Mouse (Mus musculus) spleen, adult 18-20 months (tissue): ENCODE measurements around the gene Sik2.
A peak's percentile ranks its signal among the peaks of the same experiment; 100 is the strongest.

Experiments used
- DNase-seq, 2 experiments: peaks; one replicate each; pipeline ENCODE4 v3.0.0; 2022; ENCODE audit warnings: mixed read lengths in 2 of 2

Sik2 gene

DNA sequence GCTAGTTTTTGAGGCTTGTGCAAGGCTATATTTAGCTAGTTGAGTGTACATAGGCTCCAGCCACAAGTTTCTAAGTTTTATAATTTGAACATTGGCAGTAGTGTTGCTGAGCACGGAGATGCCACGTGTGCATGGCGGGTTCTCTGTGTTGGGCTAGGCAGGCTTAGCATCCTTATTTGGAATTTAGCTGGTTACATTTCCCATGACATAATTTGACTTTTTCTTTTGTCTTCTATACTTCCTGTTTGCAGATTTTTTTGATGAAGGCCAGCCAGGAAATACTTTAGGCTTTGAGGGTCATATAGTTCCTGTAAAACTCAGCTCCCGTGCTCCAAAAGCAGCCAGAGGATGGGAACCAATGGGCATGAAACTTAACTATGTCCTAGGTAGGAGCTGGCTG, 145.0 kb downstream of the Sik2 start:
- no peak for DNase-seq

DNA sequence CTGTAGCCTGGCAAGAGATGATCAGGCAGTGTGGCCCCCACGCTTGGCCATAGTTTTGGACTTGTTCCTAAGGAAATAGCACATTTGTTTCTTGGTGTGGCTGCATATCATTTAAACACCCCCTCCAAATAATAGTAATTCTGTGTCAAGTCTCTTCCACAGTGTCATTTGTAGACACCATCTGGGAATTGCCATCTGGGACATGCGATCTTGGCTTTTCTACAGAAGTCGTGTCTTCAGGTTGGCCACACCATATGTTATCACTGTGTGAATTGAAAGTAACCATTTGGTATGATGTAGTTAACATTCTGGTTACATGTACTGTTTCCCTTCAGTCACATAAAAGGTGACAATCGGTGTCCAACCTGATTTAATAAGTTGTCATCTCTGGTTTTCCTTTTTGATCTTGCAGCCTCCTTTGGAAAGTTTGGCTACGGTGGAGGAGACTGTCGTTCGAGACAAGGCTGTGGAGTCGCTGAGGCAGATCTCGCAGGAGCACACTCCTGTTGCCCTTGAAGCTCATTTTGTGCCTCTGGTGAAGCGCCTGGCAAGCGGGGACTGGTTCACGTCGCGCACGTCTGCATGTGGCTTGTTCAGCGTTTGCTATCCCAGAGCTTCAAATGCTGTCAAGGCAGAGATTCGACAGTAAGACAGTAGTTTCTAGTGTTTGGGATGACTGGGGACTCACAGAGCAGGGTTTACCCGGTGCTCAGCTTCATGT, 147.6 kb downstream of the Sik2 start:
- no peak for DNase-seq

DNA sequence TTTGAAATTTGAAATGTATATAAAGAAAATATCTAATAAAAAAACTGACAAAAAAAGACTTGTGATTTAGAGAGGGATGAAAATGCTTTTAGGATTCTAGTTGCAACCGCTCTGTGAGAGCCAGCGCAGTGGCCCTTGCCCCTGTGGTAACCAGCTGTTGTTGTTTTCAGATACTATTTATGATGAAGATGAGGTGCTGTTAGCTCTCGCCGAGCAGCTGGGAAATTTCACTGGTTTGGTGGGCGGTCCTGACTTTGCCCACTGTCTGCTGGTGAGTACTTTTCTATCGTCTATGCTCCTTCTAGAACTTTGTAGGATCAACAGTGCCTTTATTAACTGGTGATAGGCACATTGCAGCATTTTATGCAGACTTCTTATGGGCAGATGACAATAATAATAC, 150.2 kb downstream of the Sik2 start:
- DNase-seq, result no peak

DNA sequence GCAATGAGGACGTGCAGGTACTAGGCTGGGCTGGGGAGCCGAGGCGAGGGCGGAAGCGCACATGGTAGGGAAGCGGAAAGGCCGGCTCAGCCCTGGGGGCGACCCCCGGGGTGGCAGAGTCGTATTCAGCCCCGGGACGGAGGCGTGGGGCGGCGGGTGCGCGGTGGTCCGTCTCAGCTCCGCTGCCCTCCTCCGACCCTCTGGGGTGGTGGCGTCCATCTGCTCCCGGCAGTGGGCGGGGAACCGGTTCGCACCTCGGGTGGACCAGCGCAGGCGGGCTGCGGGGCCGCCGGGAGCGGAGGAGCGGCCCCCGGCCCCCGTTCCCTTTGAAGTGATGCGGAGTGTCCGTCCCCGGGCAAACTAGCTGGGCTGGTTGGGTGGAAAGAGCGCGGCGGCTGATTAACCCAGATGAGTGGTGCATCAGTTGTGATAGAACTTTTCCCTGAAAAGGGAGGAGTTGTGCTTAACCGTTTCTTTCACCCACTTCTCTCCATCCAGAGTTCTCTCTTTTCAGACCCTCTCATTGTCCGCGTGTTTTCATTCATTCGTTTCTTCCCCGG, 151.7 kb downstream of the Sik2 start:
- no peak for DNase-seq

DNA sequence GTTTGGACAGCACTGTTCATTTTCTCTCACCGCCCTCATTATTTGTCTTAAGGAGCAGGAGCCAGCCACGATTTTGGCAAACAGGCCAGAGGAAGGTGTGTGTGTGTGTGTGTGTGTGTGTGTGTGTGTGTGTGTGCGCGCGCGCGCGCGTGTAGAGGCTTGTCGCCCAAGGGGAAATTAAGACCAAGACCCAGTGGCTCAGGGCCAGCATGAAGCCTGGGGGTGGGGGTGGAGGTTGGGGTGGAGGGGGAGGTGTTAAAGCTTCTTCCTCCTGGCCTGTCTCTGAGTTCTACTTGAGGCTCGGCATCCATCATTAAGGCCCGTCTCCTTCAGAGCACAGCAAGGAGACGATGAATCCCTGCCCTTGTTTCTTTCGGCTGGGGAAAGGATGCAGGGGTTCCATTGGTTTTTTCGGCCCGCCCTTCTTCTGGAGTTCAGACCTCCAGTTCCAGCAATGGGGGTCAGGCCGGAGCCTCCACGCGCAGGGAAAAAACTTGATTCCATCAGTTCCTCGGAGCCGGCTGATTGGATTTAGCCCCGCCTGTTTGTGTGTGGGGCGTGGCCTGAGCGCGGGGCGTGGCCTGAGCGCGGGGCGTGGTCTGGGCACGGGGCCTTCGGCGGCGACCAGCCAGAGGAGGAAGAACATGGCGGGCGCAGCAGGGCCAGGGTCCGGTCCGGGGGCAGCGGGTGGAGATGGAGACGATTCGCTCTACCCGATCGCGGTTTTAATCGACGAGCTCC, 152.4 kb downstream of the Sik2 start:
- DNase-seq, result peak; percentile 87 to 98

DNA sequence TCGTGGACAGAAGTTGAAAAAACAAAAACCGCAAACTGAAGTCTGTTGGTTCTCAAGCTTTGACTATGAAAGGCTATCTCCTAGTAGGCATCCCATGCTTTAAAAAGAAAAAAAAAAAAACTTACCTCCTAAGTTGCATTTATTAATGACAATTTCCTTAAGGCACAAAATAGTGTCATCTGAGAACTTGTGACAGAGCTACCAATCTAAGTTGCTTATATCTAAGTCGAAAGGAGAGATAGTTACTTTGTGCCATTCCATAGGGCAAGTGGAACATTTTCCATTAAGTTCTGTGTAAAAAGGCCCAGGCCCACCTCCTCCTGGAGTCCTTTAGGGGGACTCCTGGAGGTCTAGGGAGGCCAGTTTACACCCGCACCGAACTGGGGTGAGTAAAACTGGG, 153.1 kb downstream of the Sik2 start:
- no peak for DNase-seq

DNA sequence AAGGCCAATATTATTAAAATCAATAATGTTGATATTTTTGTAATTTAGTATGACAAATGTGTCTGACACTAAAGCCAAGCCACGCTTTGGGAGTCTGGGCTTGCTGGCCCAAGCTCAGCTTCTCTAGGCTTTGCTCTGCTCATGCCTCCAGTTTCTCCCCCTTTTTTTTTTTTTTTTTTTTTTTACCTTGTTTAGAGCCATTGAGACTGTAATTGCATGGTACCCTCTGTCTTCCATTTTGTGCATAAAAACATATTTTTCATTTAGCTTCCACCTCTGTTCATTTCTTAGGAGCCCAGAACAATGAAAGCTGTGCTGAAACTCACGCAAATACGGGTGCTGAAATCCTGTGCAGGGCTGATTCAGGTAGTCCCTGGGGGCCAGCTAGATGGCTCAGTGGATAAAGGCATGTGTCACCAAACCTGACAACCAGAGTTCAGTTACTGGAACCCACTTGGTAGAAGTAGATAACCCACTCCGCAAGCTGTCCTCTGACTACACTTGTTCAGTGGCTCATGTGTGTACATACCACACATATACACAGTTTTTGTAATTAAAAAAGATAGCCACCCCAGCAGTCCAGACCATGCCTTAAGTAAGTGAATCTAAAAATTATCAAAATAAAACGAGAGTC, 153.6 kb downstream of the Sik2 start:
- no peak for DNase-seq

DNA sequence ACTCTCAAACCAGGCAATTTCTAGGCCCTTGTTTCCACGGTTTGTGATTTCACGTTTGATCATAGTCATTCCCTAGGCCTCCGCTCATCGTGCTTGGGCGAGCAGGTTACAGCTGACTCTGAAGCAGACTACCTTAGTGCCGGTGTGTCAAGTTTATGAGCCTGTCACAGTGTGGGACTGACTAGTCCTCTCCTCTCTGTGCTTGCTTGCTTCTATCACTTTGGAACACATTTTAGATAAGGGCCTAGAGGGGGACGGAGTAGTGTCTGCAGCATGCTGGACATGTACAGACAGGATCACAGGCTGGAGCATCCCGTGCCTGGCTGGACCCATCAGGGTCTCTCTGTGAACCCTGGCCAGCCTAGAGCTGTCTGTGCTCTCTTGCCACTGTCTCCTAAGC, 154.5 kb downstream of the Sik2 start:
- DNase-seq, result no peak

DNA sequence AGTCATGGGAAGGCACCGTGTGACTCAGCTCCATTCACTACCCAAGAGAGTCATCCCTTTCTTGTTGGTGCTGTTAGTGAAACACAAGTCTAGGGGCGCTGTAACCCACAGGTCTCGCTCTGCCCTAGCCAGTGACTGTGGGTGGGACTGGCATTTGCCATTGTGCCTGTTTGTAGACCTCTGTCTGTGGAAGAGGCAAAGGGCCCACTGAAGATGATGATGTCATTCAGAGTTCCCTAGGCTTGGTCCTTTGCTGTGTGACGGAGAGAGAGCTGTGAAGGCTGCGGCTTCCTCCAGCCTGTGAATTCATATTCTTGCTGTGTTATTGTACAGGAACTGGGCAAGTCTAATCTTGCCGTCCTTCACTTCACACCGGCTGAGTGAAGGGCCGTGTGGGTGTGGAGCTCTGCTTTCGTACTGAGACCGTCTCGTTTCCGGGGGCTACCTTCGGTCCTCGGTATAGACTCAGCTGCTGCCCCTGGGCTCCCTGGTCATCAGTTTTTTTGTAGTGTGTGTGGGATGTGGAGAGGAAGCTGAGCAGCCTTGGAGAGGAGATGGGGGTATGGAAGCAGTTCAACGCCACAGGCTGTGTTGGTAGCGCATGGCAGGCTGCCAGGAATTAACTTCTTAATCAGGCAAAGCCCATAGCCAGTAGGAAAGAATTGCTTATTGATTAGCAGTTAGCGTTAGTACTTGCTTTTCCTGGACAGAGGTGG, 156.1 kb downstream of the Sik2 start:
- DNase-seq, result no peak

DNA sequence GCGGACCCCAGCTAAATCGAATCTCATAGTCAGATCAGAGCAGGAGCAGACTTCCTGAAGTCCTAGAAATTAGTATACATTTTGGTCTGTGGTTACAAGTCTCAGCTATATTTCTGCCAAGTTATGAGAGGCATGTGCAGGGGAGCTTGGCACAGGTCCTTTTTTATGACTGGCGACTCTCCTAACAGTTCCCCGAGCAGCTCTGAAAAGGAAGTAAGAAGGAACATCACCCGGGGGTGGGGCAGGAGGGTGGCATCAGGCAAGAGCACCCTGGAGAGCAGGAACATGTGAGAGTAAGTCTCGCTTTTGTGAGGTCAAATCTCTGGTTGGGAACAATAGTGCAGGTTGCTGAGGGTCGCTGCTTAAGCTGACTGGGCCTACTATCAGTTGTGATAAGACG, 158.2 kb downstream of the Sik2 start:
- no peak for DNase-seq

DNA sequence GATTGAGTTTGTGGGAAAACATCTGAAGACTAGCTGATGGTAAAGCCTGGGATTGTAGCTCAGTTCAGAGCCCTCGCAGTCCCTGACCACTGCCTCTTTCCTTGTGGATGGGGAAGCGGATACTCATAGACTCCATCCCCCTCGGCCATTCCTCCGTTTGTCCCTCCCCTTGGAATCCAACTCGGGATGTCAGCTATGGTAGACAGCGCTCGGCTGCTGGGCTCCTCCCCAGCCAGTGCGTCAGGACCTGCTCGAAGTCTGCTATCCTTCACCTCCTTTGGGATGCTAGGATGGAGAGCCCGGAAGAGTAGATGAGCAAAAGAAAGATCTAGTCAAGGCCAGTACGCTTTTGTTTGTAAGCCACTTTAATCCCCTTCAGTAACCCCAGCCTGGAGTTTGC, 158.6 kb downstream of the Sik2 start:
- DNase-seq, result no peak

DNA sequence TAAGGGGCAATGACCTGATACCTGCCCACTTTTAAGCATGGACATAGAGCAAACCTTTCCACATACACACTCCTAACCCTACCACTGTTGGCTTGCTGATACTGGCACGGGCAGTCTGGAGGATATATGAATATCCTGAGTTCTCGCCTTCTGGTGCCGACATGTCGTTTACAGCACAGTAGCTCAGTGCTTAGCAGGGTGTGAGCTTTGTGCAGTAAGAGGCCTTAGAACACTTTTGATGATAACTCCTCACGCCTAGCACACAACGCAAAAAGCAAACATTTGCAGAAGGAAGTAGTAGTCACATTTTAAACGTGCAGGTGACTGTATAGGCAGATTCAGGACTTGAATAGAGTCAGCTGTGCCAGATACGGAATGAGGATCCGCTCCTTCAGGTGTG, 159.1 kb downstream of the Sik2 start:
- no peak for DNase-seq

DNA sequence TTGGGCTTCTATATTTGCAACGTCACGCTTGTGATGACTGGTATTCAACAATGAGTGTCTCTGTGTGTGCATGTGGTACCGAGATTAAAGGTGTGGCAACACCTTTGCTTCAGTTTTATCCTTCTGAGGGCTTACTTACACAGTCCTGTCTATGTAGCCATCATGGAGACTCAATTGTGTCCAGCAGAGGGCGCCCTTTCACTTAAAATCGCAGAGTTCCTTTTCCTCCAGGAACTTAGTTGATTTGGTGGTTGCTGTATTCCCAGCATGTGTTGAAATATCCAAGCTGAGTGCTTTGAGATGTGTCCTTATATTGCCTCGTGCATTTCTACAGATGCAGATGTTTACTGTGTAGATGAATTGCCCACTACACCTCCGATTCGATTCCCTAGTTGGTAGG, 159.6 kb downstream of the Sik2 start:
- DNase-seq, result peak; percentile 56 to 84

DNA sequence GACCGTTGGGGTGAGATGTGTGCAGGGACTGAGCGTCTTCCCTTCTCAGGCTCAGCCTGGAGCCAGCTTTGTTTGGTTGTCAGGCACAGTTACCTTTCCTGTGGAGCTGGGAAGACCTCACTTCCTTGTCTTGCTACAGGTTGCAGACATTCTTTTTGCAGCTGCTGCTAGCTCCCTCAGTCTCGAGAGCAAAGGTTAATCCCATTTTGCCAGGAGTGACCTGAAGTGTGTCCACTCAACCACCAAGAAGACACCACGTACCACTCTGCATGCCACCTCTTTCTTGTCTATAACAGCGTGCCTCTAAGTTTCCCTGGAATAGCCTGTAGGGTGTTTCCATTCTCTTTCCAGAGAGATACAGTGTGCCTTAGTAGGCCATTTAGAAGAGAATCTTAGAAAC, 160.1 kb downstream of the Sik2 start:
- DNase-seq, result no peak

DNA sequence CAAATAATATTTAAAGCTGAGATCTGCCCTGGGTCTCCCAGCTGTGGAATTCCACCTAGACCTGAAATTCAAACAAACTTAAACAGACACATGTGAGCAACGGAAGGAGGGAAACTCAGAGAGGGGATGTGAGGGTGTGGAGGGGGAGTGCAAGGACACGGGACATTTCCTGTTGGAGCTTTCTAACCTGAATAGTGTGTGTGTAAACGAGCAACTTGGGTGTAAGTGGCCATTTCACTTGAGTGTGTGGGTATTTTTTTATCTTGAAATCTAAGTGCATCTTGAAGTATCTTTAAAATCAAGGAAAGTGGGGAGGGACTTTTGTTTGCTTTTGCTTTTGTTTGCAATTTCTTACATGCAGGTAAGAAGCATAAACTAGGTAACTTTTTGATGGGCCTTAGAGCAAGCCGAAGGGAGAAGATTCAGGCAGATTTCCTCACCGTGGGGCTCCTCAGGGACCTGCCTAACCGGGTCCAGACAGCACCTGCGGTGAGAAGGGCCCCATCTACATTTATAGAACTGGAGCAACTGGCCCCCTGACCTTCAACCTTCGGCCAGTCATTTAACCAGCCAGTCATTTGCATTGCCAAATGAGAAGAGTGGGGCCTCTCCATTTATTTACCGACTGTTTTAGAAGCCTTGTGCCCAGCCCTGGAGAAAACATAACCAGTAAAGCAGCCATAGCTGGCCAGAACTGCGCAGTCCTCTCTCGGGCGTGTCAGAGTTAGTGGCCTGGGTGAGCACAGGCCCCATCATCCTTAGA, 161.1 kb downstream of the Sik2 start:
- DNase-seq, result no peak

DNA sequence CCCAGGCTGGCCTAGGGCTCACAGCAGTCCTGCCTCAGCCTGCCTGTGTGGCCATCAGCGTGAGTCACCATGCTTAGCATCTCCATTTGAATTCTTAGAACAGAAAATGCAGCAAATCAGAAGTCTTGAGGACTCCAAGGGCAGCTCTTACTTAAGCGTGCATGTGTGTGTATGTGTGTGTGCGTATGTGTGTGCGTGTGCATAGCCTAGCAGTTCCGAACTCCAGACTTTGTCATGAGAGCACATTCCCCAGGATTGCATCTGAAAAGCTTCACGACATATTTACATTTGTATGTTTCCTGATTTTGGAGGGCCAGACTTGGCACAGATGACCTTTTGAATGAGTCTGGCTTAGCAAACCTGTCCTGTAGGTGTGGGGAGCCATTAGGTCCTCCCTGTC, 161.7 kb downstream of the Sik2 start:
- DNase-seq, result no peak

DNA sequence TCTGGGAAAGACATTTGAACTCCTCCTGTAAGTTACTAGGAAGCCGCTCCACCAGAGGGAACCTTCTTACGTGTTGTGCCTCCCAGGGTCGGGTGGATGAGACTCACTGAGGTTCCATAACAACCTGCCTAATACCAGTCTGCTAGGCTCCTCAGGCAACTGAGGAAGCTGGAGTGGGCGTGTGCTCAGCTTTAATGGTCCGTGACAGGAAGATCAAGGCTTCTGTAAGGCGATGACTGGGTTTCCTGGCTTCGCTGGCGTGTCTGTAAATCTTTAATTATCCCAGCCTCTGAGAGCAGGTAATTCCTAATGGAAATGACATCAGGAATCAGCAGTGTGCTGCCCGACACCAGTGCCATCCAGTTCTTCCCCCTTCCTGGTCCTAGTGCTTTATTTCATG, 163.3 kb downstream of the Sik2 start:
- no peak for DNase-seq

DNA sequence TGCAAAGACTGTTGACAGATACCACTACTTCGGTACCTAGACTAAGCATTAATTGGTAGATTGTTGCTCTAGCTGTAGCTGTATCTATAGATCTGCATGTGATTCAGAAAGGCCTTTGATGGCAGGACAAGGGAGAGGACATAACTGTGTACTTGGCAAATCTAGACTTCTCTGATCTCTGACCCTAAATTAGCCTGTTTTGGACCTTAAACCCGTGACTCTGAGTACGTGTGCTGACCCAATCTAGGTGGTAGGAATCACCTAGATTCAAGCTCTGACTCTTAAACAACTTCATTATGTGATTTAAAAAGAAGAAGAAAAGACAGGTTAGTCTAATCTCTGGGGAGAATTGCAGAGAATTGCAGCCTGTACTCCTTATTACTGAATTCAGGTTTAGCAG, 163.8 kb downstream of the Sik2 start, which contains the start of gene Ppp2r1b:
Gene Ppp2r1b (plus strand): TSS at position 221 of the 400 bp plus-strand sequence.
- DNase-seq, result no peak
